Mouse (Mus musculus): Measurements from ENCODE around the gene Ctc1. TPM values are rescaled to one million over a fixed set of nuclear protein-coding genes. Genes with fewer than 3 reads are reported as not detected.

The Ctc1 gene
- polyA plus RNA-seq, 1 experiment from 2014 or later = 79.1 TPM

GRCm38 (mm10) chr11:69037231-69038061 is 21.7 kb downstream of the Ctc1 start:
- Histone ChIP-seq H3K9ac (replicated peaks; ENCODE audit: low read depth, low read length) (peak overlapping the region; percentile 58), H3K9me3 (ENCODE audit: control insufficient read depth, low read length) (no peaks in the 10 kb centered on the region), H3K27me3 (replicated peaks; ENCODE audit: control insufficient read depth, insufficient read depth, low read length) (no peaks in the 10 kb centered on the region), H3K27ac (ENCODE audit: low read length) (peak overlapping the region; percentile 87), H3K4me1 (replicated peaks; ENCODE audit: control insufficient read depth, insufficient read depth, low read length) (peaks cover 30% of the 10 kb centered on the region), H3K4me3 (replicated peaks; ENCODE audit: low read length) (peak overlapping the region; percentile 70), H3K36me3 (ENCODE audit: control insufficient read depth, insufficient read depth) (peaks cover 3% of the 10 kb centered on the region), H3K4me2 (ENCODE audit: low read length) (peak overlapping the region; percentile 51)
- WGBS = under 1% methylated on average over 34 of the region's 34 CpGs
- peak; percentile 29 for ATAC-seq

- Histone ChIP-seq H3K4me1 (replicated peaks; ENCODE audit: control insufficient read depth, insufficient read depth, low read length) (peaks cover 30% of the 10 kb centered on the region), H3K9me3 (ENCODE audit: control insufficient read depth, low read length) (no peaks in the 10 kb centered on the region), H3K27me3 (replicated peaks; ENCODE audit: control insufficient read depth, insufficient read depth, low read length) (no peaks in the 10 kb centered on the region), H3K9ac (replicated peaks; ENCODE audit: low read depth, low read length) (no peak overlapping the region), H3K4me2 (ENCODE audit: low read length) (no peak overlapping the region), H3K4me3 (replicated peaks; ENCODE audit: low read length) (no peak overlapping the region), H3K36me3 (ENCODE audit: control insufficient read depth, insufficient read depth) (no peaks in the 10 kb centered on the region; the same call in 1 of the 2 replicates), H3K27ac (ENCODE audit: low read length) (no peak overlapping the region)
- WGBS = 67% methylated on average over 5 of the region's 5 CpGs
- no peak for ATAC-seq
These were observed 22.5 kb downstream of the Ctc1 start for GRCm38 (mm10) chr11:69038173-69038572.

- H3K4me3 ChIP-seq (replicated peaks; ENCODE audit: low read length) = peak within 1 kb of the TSS; percentile 65
- H3K9ac ChIP-seq (replicated peaks; ENCODE audit: low read depth, low read length) = peak within 1 kb of the TSS; percentile 57
- peak; percentile 77 for ATAC-seq
- no peaks in the 10 kb centered on the region for H3K27me3 ChIP-seq (replicated peaks; ENCODE audit: control insufficient read depth, insufficient read depth, low read length)
- WGBS = under 1% methylated on average over 54 of the region's 54 CpGs
- no peaks in the 10 kb centered on the region for H3K36me3 ChIP-seq (ENCODE audit: control insufficient read depth, insufficient read depth)
- H3K4me1 ChIP-seq (replicated peaks; ENCODE audit: control insufficient read depth, insufficient read depth, low read length) = peaks cover 15% of the 10 kb centered on the region
- H3K27ac ChIP-seq (ENCODE audit: low read length) = peak within 1 kb of the TSS; percentile 35; the same call in 1 of the 2 replicates
- H3K4me2 ChIP-seq (ENCODE audit: low read length) = peak within 1 kb of the TSS; percentile 96
- H3K9me3 ChIP-seq (ENCODE audit: control insufficient read depth, low read length) = no peaks in the 10 kb centered on the region
These were observed 30.1 kb downstream of the Ctc1 start, which contains the start of gene Aurkb for GRCm38 (mm10) chr11:69045531-69046394. Gene Aurkb (plus strand): TSS chr11:69045647.

- peak overlapping the region; percentile 96 for H3K4me2 ChIP-seq (ENCODE audit: low read length)
- no peaks in the 10 kb centered on the region for H3K36me3 ChIP-seq (ENCODE audit: control insufficient read depth, insufficient read depth)
- peaks cover 15% of the 10 kb centered on the region for H3K4me1 ChIP-seq (replicated peaks; ENCODE audit: control insufficient read depth, insufficient read depth, low read length)
- no peak for ATAC-seq
- no peak overlapping the region for H3K27ac ChIP-seq (ENCODE audit: low read length)
- no peaks in the 10 kb centered on the region for H3K9me3 ChIP-seq (ENCODE audit: control insufficient read depth, low read length)
- H3K27me3 ChIP-seq (replicated peaks; ENCODE audit: control insufficient read depth, insufficient read depth, low read length) = no peaks in the 10 kb centered on the region
- peak overlapping the region; percentile 65 for H3K4me3 ChIP-seq (replicated peaks; ENCODE audit: low read length)
- H3K9ac ChIP-seq (replicated peaks; ENCODE audit: low read depth, low read length) = peak overlapping the region; percentile 42
- 15% methylated on average over 9 of the region's 9 CpGs for WGBS
These were observed 30.7 kb downstream of the Ctc1 start for GRCm38 (mm10) chr11:69046395-69046774.

GRCm38 (mm10) chr11:69047592-69047991 is 31.9 kb downstream of the Ctc1 start:
- peak overlapping the region; percentile 14; the same call in 1 of the 2 replicates for H3K4me2 ChIP-seq (ENCODE audit: low read length)
- WGBS = 87% methylated on average over 12 of the region's 12 CpGs
- H3K27me3 ChIP-seq (replicated peaks; ENCODE audit: control insufficient read depth, insufficient read depth, low read length) = no peaks in the 10 kb centered on the region
- peaks cover 15% of the 10 kb centered on the region for H3K4me1 ChIP-seq (replicated peaks; ENCODE audit: control insufficient read depth, insufficient read depth, low read length)
- H3K9me3 ChIP-seq (ENCODE audit: control insufficient read depth, low read length) = no peaks in the 10 kb centered on the region
- H3K36me3 ChIP-seq (ENCODE audit: control insufficient read depth, insufficient read depth) = no peaks in the 10 kb centered on the region
- no peak overlapping the region for H3K27ac ChIP-seq (ENCODE audit: low read length)
- no peak overlapping the region for H3K4me3 ChIP-seq (replicated peaks; ENCODE audit: low read length)
- no peak overlapping the region for H3K9ac ChIP-seq (replicated peaks; ENCODE audit: low read depth, low read length)
- no peak for ATAC-seq

GRCm38 (mm10) chr11:69048151-69048550 is 32.4 kb downstream of the Ctc1 start:
- no peak for ATAC-seq
- H3K27ac ChIP-seq (ENCODE audit: low read length) = no peak overlapping the region
- H3K36me3 ChIP-seq (ENCODE audit: control insufficient read depth, insufficient read depth) = no peaks in the 10 kb centered on the region
- no peaks in the 10 kb centered on the region for H3K27me3 ChIP-seq (replicated peaks; ENCODE audit: control insufficient read depth, insufficient read depth, low read length)
- no peak overlapping the region for H3K9ac ChIP-seq (replicated peaks; ENCODE audit: low read depth, low read length)
- H3K9me3 ChIP-seq (ENCODE audit: control insufficient read depth, low read length) = no peaks in the 10 kb centered on the region
- no peak overlapping the region for H3K4me2 ChIP-seq (ENCODE audit: low read length)
- peaks cover 15% of the 10 kb centered on the region for H3K4me1 ChIP-seq (replicated peaks; ENCODE audit: control insufficient read depth, insufficient read depth, low read length)
- no peak overlapping the region for H3K4me3 ChIP-seq (replicated peaks; ENCODE audit: low read length)
- 91% methylated on average over 14 of the region's 14 CpGs for WGBS

GRCm38 (mm10) chr11:69050748-69051147 is 35.0 kb downstream of the Ctc1 start:
- Histone ChIP-seq H3K4me3 (replicated peaks; ENCODE audit: low read length) (no peak overlapping the region), H3K9ac (replicated peaks; ENCODE audit: low read depth, low read length) (no peak overlapping the region), H3K36me3 (ENCODE audit: control insufficient read depth, insufficient read depth) (no peaks in the 10 kb centered on the region), H3K27me3 (replicated peaks; ENCODE audit: control insufficient read depth, insufficient read depth, low read length) (no peaks in the 10 kb centered on the region), H3K9me3 (ENCODE audit: control insufficient read depth, low read length) (no peaks in the 10 kb centered on the region), H3K27ac (ENCODE audit: low read length) (no peak overlapping the region), H3K4me1 (replicated peaks; ENCODE audit: control insufficient read depth, insufficient read depth, low read length) (peaks cover 14% of the 10 kb centered on the region), H3K4me2 (ENCODE audit: low read length) (no peak overlapping the region)
- WGBS = 84% methylated on average over 8 of the region's 8 CpGs
- ATAC-seq = no peak

GRCm38 (mm10) chr11:69051771-69052170 is 36.1 kb downstream of the Ctc1 start:
- Histone ChIP-seq H3K27me3 (replicated peaks; ENCODE audit: control insufficient read depth, insufficient read depth, low read length) (no peaks in the 10 kb centered on the region), H3K9ac (replicated peaks; ENCODE audit: low read depth, low read length) (no peak overlapping the region), H3K36me3 (ENCODE audit: control insufficient read depth, insufficient read depth) (no peaks in the 10 kb centered on the region), H3K9me3 (ENCODE audit: control insufficient read depth, low read length) (no peaks in the 10 kb centered on the region), H3K4me2 (ENCODE audit: low read length) (no peak overlapping the region), H3K4me1 (replicated peaks; ENCODE audit: control insufficient read depth, insufficient read depth, low read length) (peaks cover 3% of the 10 kb centered on the region), H3K4me3 (replicated peaks; ENCODE audit: low read length) (no peak overlapping the region), H3K27ac (ENCODE audit: low read length) (no peak overlapping the region)
- ATAC-seq = no peak
- WGBS = 56% methylated on average over 4 of the region's 4 CpGs

- WGBS = 94% methylated on average over 2 of the region's 2 CpGs
- no peaks in the 10 kb centered on the region for H3K36me3 ChIP-seq (ENCODE audit: control insufficient read depth, insufficient read depth)
These were observed 37.2 kb downstream of the Ctc1 start for GRCm38 (mm10) chr11:69052824-69053421.

More at GRCm38 (mm10) chr11:69052824-69053421, 37.2 kb downstream of the Ctc1 start:
- Histone ChIP-seq H3K27ac (ENCODE audit: low read length) (no peak overlapping the region), H3K27me3 (replicated peaks; ENCODE audit: control insufficient read depth, insufficient read depth, low read length) (no peaks in the 10 kb centered on the region), H3K9ac (replicated peaks; ENCODE audit: low read depth, low read length) (no peak overlapping the region), H3K4me1 (replicated peaks; ENCODE audit: control insufficient read depth, insufficient read depth, low read length) (peaks cover 2% of the 10 kb centered on the region; the same call in 1 of the 2 replicates), H3K4me2 (ENCODE audit: low read length) (no peak overlapping the region), H3K4me3 (replicated peaks; ENCODE audit: low read length) (no peak overlapping the region), H3K9me3 (ENCODE audit: control insufficient read depth, low read length) (no peaks in the 10 kb centered on the region)
- ATAC-seq = no peak

Data from forebrain, embryonic 16.5 days (tissue).